Mouse (Mus musculus): ENCODE measurements at regions not wholly inside any gene's neighbourhood (a gene's known extent, or its start where the extent isn't known, plus 50 kb on each side); places are given as distances from the start of the nearest gene placed in this dataset.

- DNase-seq (ENCODE audit: low spot score in 2 of 2) = no peak
These were observed 440.6 kb upstream of the Dph6 start for GRCm38 (mm10) chr2:115095351-115095750.

DNA sequence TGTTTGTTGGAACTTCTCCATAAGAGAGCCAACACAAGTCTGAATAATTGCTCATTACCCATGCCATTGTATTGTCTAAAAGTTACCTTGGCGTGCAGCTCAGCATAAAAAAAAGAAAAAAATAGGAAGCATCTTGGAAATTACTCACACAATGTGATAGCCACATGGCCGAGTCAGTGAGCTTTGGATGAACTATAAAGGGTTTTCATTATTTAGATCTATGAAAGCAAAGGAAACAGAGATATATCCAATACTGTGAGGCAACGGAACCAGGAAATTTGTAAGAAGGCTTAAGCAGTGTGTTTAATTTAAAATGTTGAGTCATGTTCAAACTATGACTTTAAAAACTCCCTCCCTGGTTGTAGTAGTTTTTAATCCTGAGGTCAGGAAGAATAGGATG is 446.7 kb upstream of the Dph6 start:
- DNase-seq (ENCODE audit: low spot score in 2 of 2) = no peak

- DNase-seq (ENCODE audit: low spot score in 2 of 2) = no peak
These were observed 461.9 kb upstream of the BC052040 start for GRCm38 (mm10) chr2:115119429-115120205.

GRCm38 (mm10) chr2:115120206-115120503 is 461.4 kb upstream of the BC052040 start:
- DNase-seq (ENCODE audit: low spot score in 2 of 2) = no peak

DNA sequence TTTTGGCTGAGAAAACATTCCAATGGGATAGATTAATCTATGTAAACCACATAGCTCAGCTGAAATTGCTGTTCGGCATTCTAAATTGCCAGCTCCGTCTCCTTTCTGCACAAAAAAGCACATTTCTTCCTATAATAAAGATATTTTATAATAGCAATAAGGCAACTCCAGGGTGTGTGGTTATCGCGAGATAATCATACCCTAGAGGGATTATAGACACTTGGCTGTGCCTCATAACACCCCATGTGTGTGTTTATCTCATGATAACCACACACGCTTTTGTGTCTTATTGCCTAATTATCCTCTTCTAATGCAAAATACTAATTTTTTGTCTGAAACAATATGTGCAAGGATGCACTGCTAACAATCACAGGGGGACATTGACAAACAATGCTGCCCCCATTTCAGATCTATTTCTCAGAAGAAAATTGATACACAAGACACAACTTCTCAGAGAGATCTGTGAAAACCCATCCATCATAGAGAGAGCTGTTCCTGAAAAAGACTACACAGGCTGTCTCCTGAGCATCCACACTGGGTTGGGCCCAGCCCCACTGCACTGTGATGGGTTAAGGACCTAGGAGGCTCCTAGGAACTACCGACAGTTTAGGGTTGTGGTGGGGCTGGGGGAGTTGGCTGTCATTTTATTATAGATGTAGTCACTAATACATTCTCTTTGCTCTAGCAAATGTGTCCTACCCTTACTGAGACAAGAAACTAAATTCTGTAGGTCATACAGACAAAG is 454.7 kb upstream of the BC052040 start:
- DNase-seq (ENCODE audit: low spot score in 2 of 2) = no peak

DNA sequence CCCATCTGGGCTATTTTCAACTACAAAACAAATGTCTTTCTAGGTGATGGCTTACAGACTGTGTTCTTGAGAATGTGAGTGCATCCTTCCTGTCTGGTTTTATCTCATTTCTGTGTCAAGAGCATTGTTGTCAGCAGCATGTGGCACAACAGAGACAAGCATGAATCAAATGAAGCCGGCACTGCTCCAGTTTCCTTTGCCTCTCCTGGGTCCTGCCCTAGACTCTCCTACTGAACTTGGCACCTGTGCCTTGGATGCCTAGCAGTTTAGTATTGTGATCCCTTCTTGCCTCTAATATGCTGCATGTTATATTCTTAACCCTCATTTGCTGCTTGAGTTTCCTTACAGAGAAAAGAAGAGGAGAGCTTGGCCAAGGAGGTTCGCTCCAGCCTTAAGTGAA is 449.8 kb upstream of the BC052040 start:
- DNase-seq (ENCODE audit: low spot score in 2 of 2) = no peak

GRCm38 (mm10) chr2:115132165-115132592 is 449.3 kb upstream of the BC052040 start:
- DNase-seq (ENCODE audit: low spot score in 2 of 2) = no peak

GRCm38 (mm10) chr2:115141416-115141815 is 440.1 kb upstream of the BC052040 start:
- no peak for DNase-seq (ENCODE audit: low spot score in 2 of 2)

GRCm38 (mm10) chr2:115172111-115172510 is 409.4 kb upstream of the BC052040 start:
- DNase-seq (ENCODE audit: low spot score in 2 of 2) = no peak

DNA sequence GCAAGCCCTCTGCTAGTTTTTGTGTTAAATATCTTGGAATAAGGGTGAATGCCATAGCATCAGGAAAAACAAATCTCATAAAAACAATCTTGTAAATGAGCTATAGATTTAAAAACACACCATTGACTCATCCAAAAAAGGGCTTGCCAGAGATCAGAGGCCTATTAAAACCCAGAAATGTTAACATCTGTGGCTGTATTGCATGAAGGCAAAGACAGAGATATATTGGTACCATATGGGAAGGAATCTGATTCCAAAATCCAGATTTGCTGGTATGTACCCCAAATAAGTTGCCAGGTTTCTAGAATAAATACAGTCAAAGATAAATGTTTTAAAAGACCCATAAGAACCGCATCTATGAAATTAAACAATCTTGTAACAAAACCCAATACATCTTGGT is 404.4 kb upstream of the BC052040 start:
- no peak for DNase-seq (ENCODE audit: low spot score in 2 of 2)

GRCm38 (mm10) chr2:115177896-115178295 is 403.6 kb upstream of the BC052040 start:
- DNase-seq (ENCODE audit: low spot score in 2 of 2) = no peak

DNA sequence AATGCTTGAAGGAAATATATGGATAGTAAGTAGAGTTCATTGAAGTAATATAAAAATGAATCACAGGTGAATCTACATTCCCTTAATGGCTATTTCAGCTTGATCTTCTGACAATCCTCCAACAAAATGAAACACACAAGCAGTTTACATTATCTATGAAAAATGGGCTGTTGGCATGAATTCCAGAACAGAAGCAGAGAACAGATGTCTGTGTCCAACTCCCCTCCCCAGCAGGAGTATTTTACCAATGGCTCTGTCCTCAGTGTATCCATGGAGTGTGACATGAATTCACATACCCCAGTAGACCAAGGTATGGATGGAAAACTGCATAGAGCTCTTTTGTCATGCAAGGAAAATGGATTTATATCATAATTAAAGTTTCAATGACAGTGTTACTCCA is 370.3 kb upstream of the BC052040 start:
- no peak for DNase-seq (ENCODE audit: low spot score in 2 of 2)

DNA sequence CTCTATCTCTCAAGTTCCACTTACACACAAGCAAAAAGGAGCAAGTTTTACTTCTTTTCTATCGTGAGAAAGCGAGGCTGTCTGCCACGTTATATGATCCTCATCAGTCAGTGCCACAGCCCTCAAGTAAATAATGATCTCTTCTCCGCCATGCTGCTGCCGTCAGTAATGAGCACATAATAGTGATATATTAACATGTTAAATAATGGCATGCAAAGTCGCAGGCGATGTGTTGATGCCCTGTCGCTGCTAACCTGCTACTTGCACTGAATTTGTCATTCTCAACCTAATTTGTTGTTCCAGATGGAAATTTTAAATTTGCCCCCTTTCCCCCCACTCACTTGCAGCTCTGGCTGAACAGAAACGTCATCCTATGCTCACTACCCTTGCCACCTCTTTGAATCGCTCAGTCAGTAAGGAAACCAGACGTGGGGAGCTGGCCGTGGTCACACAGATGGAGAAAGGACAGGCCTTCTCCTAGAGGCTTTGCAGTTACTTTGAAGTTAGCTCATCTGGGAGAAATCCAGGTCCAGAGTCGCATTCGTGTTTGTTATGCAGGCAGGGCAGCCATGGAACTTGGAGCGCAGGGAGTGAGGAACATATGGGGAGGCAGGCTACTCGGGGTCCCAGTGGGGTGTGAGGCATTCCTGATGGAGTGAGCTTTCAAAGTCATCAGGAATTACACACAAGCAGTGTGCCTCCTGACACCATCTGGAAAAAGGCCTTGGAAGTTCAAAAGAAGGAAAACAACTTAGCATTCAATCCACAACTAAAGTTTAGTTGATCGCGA is 368.1 kb upstream of the BC052040 start:
- no peak for DNase-seq (ENCODE audit: low spot score in 2 of 2)

DNA sequence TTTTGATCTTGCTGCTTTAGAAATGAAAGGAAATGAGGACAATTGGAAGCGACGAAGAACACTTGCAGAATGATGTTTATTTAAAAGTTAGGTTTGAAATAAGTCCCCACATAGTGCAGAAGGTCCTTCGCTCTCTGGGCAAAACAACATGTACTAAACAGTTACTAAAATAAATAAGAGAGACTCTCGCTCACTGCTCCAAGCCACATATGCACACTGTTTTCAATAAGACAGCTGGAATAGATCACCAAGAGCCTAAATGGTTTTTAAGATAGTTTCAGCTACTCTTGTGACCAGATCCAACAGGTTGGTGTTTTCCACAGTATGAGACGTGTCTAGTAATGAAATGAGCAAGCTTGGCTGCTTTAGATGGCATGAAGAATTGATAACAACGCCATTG is 367.2 kb upstream of the BC052040 start:
- no peak for DNase-seq (ENCODE audit: low spot score in 2 of 2)

GRCm38 (mm10) chr2:115230041-115230440 is 351.5 kb upstream of the BC052040 start:
- no peak for DNase-seq (ENCODE audit: low spot score in 2 of 2)

- DNase-seq (ENCODE audit: low spot score in 2 of 2) = no peak
These were observed 333.8 kb upstream of the BC052040 start for GRCm38 (mm10) chr2:115247673-115248072.

DNA sequence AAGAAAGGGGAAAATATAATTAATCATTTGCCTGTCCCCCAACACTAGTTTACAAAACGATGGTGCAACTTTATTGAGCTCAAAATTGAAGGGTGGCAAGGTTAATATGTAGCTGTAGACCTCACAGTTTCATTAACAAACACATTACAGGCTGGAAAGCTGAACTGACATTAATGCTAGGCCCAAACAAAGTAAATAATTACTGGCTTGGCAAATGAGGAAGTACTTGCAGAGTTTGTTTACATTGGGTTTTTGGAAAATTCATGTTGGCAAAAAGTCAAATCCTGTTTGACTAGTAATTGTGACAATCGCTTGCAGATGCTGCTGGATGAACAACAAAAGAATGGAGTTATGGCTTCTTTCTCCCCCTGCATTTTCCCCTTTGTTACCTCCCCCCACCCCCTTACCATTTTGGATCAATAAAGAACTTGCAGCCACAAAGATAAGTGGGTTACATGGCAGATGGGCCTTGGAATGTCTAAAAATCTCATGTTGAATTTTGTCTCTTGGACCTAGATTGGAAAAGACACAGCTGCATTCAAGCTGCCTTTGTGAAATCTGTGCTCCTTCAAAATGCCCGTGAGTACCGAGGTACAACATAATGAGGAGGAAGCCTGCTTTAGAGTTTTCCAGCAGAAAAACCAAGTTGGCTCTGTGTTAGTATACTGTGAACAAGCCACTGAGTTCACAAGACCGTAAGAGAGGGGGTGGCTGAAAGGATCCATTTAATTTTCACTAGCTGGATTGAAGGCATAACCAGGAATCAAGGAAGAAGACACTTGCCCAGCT is 331.3 kb upstream of the BC052040 start:
- no peak for DNase-seq (ENCODE audit: low spot score in 2 of 2)

DNA sequence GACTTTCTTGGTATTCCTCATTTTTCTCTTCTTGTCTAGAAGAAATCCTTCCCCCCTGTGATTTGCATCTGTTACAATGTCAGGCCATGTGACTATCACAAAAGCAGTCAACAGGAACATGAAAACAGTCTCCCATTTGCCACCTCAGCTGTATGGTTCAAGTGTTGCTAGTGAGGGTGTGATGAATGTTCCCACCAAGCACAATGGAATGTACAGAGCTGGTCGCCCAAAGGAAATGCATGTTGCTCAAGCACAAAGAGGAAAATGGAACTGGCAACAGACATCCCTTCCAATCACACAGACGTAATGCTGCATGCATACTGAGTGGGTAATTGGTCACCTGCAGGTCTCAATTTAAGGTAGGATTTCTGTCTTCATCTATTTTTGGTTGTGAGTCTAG is 324.1 kb upstream of the BC052040 start:
- DNase-seq (ENCODE audit: low spot score in 2 of 2) = no peak

- DNase-seq (ENCODE audit: low spot score in 2 of 2) = no peak
These were observed 313.3 kb upstream of the BC052040 start for GRCm38 (mm10) chr2:115268247-115268646.

DNA sequence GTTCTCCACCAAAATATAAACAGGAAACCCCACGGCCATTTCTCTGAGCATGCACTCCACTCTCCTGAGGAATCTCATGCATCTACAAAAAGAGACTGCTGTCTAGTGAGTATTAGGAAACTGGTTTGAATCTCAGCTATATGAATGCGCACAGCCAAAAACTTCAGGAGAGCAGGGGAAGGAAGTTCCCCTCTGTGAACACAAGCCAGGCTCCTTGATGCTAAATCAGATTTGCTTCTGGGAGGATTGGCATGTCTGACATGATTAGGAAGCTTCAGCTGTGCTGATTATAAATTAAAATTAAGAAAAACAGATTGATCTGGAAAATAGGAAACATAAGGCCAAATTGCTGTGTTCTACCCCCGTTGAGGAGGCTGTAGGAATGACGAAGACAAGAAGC is 304.1 kb upstream of the BC052040 start:
- no peak for DNase-seq (ENCODE audit: low spot score in 2 of 2)

DNA sequence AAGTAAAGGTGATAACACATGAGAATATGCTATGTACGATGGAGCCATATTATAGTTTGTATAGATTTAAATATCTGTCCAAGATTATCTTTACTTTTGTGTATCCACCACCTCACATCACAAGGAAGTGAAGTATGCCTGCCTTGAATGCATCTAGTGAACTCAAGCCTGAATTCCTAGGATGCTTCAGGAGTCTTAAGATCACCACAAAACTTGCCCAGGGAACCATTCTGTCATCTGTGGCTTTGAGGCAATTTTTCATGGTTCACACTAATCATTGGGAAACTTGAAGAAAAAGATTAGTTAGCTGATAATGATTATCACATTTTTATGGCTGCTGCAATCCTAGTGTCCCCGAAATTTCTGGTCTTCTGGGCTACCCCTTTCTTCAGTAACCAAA is 288.5 kb upstream of the BC052040 start:
- no peak for DNase-seq (ENCODE audit: low spot score in 2 of 2)

All from layer of hippocampus, postnatal 10 days (tissue).